Mouse (Mus musculus): ENCODE measurements around the gene Ptma.

DNA sequence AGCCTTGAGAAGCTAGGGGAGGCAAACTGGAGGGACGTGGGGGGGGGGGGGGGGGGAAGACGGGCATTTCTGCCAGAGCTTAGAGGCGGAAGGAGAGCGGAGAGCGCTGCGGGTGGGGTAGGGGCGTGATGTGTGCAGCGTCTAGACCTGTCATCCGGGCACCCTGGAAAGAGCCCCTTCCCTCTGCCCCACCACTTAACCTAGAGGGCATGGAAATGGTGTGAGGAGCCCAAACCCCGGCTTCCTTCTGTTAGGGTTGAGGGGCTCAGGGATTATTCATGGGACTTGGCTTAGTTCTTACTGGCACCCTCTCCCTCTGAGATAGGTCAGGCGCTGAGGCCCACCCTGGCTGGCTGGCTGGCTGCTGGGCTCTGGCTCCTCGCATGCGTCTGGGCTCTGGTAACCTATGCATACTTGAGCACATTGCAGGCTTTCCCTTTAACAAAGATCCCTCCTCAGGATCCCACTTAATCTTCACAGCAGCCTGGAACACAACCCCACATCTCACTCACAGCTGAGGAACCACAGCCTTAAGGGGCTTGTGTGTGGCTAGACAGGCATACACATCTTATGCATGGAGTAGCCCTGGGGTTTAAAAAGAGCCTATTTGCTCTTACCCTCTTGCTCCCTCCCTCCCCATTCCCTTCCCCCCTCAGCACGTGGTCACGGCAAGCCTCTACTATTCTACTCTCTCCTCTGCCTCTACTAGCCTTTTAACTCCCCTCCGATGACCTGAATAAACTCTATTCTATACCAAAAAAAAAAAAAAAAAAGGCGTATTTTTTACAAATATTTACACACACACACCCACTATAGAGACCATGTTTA, 24.1 kb upstream of the Ptma start:
- TF ChIP-seq CTCF (IDR thresholded peaks at IDR 0.05; ENCODE audit: low read depth) (no peak), EP300 (IDR thresholded peaks at IDR 0.05; ENCODE audit: low read depth) (no peak)
